Mouse (Mus musculus) layer of hippocampus, adult 9-10 months (tissue): ENCODE data around the gene Cenpu.
A peak's percentile ranks its signal among the peaks of the same experiment; 100 is the strongest.
"Not testable (repeated sequence)": the region's sequence is repeated elsewhere in the genome, so short reads cannot be mapped to it uniquely, and the experiment has no call there.

Source experiments
- DNase-seq: peaks from one replicate; pipeline ENCODE4 v3.0.0; 2022; ENCODE audit warnings: low spot score

Cenpu gene

GRCm38 (mm10) chr8:46550058-46550457 lies 1.8 kb upstream of the Cenpu start:
- no peak for DNase-seq

GRCm38 (mm10) chr8:46551029-46551428 lies 799 bp upstream of the Cenpu start:
- DNase-seq, result peak; percentile 21

DNA sequence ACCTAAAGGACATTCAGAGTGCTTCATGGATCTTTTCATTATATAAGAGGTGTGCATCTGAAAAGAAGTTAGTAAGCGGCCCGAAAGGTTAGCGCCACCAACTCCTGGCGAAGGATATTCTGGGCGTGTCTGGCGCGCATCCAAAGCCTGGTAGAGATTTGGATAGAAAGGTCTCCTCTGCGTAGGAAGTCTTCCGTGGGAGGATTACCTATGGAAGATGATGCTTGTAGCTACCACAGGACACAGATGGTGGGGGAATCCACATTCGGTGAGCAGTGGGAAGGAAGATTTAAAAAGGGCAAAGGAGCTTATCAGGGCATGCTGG lies 575 bp downstream of the Cenpu start:
- DNase-seq, result no peak

- no peak for DNase-seq
Observed at GRCm38 (mm10) chr8:46559428-46559827, 7.6 kb downstream of the Cenpu start.

- no peak for DNase-seq
Observed at GRCm38 (mm10) chr8:46562333-46562732, 10.5 kb downstream of the Cenpu start.

GRCm38 (mm10) chr8:46566914-46567529 lies 15.2 kb downstream of the Cenpu start:
- DNase-seq, result peak; percentile 68

GRCm38 (mm10) chr8:46567946-46568345 lies 16.1 kb downstream of the Cenpu start:
- no peak for DNase-seq

DNA sequence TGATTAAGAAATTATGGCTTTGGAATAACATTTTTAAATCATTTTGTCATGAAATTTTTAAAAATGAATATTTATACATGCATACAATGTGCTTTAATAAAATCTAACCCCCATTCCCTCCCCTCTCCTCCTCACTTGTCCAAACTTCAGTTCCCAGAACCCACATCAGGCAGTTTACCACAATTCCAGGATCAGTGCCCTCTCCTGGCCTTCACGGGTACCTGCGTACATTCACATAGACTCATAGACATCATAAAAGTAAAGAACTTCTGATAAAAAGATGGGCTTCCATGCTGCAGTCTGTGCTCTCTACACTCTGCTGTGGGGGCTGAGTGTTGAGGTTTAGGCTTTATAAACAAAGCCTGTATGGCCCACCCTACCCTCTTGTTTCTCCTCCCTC lies 17.1 kb downstream of the Cenpu start:
- no peak for DNase-seq

GRCm38 (mm10) chr8:46569659-46570441 lies 18.0 kb downstream of the Cenpu start:
- DNase-seq, result no peak

- DNase-seq, result no peak
Observed at GRCm38 (mm10) chr8:46570673-46571072, 18.8 kb downstream of the Cenpu start.

DNA sequence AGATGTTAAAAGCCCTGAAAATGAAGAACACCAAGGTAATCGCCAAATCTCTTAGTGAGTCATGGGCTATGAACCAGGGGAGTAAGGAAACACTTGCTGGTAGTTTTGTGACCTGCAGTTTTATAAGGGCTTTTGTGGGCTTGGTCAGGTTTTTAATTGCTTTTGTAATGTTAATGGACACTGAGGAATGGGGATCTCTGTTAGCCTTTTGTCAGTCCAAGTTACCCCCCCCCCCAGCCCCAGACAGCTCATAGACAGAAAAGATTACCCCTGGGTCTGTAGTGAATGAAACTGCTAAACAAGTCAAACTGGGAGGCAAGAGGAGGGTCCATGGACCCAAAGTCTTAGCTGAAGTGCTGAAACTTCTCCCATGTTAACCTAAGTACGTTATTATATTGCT lies 21.6 kb downstream of the Cenpu start:
- no peak for DNase-seq

- no peak for DNase-seq
Observed at GRCm38 (mm10) chr8:46573964-46574363, 22.1 kb downstream of the Cenpu start.

GRCm38 (mm10) chr8:46578794-46579193 lies 27.0 kb downstream of the Cenpu start:
- DNase-seq, result no peak

DNA sequence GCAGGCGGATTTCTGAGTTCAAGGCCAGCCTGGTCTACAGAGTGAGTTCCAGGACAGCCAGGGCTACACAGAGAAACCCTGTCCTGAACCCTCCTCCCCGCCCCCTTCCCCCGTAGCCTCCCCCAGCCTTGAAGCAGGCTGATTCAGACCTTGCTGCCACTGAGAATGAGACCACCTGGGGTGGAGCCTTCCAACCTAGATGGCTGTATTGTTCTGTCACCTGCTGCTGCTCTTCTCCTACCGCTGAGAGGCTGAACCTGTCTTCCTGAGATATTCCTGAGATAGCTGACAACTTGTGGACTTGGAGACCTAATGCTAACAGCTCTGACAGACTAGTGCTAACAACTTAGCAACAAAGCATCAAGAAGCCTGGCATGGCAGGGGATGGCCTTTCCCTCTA lies 32.5 kb downstream of the Cenpu start:
- DNase-seq, result not testable (repeated sequence)

DNA sequence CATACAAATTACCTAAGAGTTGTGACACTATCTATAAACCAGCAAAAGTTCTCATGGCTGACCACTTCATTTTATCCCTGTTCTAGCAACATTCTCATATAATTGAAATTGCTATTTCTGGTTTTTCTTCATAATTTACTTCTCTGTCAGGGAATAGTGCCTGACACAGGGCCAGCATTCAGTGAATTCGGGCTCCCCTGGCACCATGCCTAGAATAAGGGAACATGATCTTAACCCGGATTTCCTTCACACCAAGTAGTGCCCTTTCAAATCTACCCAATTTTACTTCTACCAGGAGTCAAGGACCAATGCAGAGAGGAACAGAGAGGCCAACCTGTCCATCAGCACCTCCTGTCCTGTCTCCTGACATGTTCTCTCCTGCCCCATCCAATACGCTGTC lies 33.7 kb downstream of the Cenpu start:
- no peak for DNase-seq

DNA sequence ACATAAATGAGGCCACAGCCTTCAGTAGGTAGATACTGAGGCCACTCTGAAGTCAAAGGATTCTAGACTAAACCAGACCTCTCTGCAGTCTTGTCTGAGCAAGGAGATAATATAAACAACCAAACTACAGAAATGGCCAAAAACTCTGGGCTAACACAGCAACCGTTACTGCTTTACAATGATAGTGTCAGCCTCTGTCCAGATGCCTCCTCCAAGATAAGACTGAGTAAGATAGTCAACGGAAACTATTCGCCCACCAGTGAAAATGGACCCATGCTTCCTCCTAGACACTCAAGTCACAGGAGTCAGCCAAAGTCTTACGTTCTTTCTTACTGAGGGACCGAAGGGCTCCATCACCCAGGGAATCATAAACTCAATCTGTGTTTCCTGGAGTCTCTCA lies 36.1 kb downstream of the Cenpu start:
- DNase-seq, result no peak

GRCm38 (mm10) chr8:46588663-46589062 lies 36.8 kb downstream of the Cenpu start:
- no peak for DNase-seq

- DNase-seq, result no peak
Observed at GRCm38 (mm10) chr8:46593067-46593466, 41.2 kb downstream of the Cenpu start.

DNA sequence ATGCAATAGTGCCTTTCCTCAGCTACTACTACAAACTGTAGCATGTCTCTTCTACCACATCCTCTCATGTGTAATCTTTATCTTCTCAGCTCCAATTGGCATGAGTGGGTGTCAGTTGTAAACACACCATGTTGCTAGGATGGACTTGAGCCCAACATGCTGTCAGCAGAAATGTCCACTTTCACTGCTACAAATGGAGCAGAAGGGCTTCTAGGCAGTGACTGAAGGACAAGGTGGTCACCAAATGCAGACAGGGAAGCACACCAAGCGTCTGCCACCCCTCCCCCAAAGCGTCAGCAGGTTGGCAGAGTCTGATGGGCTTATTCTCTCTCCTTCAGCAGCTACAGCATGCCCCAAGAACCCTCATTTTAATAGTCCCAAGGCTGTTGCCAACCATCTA lies 41.9 kb downstream of the Cenpu start:
- DNase-seq, result no peak

DNA sequence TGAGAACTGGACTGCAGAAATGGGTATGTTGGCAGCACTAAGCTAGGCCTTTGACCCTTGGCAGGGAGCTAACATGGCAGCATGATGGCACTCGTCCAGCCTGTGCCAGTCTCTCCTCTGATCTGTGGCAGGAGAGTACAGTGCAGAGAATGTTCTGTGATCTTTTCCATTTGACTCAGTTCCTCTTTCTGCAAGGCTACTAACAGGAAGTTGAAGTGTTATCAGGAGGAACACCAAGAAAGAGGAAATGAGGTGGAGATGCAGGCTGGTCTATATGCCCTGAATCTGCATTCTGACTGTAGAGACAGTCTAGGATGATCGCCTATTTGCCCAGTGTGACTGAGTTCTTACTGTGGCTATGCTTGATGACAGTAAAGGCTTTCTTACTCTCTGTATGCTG lies 43.8 kb downstream of the Cenpu start:
- DNase-seq, result no peak

DNA sequence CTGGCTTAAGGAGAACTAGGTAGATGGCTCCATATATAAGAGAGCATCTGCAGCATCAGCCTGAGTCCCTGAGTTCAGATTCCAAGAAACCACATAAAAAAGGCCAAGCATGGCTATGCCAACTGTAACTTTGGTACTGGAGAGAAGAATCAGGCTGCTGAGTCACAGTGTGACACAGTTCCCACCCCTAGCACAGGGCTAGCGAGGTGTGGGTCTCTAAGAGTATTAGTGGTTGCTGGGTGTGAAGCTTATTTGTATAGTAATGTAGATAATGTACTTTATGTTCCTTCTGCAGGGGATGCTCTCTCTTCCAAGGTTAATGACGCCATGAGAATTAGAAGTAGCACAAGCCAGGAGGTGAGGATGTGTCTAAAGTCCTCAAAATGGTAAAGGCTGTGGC lies 44.7 kb downstream of the Cenpu start:
- DNase-seq, result no peak

GRCm38 (mm10) chr8:46597411-46597810 lies 45.6 kb downstream of the Cenpu start:
- no peak for DNase-seq

- DNase-seq, result no peak
Observed at GRCm38 (mm10) chr8:46598114-46598513, 46.3 kb downstream of the Cenpu start.

DNA sequence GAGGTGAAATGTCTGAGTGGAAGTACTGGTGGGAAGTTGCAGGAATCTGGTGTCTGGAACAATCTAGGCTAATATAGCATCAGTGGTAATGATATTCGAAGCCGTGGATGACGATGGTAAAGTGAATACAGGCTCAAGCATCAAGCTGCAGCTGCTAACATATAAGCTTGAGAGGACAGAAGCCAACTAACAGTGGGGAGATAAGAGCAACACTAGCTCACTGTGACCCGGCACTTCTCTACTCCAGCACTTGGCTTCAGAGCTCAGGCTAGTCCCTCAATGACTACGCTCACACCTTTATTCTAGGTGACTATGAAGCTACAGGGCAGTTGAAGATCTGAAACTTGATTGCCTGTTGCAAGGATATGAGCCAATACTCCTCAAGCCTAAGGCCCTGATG lies 46.9 kb downstream of the Cenpu start:
- no peak for DNase-seq
